Mouse (Mus musculus) mammary gland, adult 2 months (tissue): ENCODE measurements around the gene Uba6. TPM values are rescaled to one million over a fixed set of nuclear protein-coding genes. Genes with fewer than 3 reads are reported as not detected.

Source experiments
- polyA plus RNA-seq: library from polyadenylated mRNA; depleted of rRNA; stranded (reverse); fragments of >200 nt; gene quantifications from 2 replicates; pipeline ENCODE4 v1.2.3, GENCODE M21; 2012; ENCODE audit warnings: low replicate concordance; rRNA removed

Uba6 gene
- 0.94 and 2.9 TPM in 2 replicates for polyA plus RNA-seq

DNA sequence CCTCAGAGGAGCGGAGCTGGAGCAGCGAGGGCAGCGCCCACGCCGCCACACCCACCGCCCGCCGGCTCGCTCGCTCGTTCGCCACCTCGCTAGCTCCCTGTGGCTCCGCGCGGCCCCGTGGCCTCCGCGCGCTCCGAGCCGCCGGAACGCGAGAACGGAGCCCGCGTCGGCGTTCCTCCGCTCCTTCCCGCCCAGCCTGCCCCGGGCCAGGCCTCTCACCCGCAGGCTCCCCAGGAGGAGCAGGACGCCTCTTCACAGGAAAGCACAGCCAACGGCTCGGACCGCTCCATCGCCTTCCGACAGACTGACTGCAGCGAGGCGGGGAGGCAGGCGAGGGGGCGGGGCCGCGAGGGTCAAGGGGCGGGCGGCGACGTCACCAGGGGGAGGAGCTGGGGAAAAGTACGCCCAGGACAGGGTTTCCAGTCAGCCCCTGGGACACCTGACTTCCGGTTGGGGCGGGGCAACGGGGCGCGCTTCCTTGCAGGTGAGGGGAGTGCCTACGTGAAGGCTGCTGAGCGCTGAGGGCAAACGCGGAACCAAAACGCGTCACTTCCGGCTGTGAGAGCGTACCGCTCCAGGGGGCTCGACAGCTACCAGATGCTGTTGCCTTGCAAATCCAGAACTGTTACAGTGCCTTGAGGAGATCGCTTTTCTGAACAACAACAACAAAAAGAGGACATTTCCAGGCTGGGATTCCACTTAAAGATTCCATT, at the start of gene Uba6:
Uba6 (minus strand) TSS at position 355 of the 713 bp plus-strand sequence.

GRCm38 (mm10) chr5:86197801-86198200, 25.2 kb upstream of the Uba6 start, which contains the start of gene Gnrhr:
TSS of gene Gnrhr (minus strand) at chr5:86197901.

GRCm38 (mm10) chr5:86071538-86071937, 101.1 kb downstream of the Uba6 start, which contains the start of gene Stap1:
TSS of gene Stap1 (plus strand) at chr5:86071746.

DNA sequence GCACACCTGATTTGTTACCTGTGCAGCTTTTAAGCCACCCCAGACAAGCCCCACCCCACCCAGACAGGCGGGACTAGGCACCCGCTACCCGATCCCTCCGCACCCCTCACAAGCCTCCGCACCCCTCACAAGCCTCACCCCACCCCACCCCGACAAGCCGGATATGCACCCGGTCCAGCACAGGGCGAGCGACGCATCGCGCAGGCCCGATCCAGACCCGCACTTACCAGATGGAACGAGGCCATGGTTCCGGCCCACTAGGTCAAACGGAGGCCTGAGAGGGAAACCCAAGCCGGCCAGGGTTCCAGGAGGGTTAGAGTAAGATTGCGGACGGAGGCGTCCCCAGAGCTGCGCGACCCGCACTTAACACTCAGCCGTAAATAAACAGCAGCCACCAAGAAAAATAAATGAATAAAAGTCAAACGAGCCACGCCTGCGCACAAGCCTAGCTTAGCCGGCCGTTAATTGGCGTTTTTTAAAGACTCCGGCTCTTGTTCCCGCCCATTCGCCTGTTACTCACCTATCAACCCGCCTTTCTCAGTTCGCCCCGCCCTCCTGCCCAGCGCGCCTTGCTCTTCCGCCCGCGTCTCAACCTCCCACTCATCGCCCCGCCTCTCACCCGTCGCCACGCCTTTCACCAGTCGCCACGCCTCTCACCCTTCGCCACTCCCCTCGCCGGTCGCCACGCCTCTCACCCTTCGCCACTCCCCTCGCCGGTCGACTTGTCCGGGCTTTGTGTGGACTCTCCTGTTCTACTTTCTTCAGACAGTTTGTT, 107.3 kb downstream of the Uba6 start, which contains the start of gene Cenpc1:
Cenpc1 (minus strand) TSS at position 483 of the 775 bp plus-strand sequence.

Other genes starting within 250 kb of the Uba6 start
- gene Cenpc1, start 107.2 kb downstream of the Uba6 start, polyA plus RNA-seq, result 2.5 and 3.0 TPM in 2 replicates
- 2.7 and 6.0 TPM in 2 replicates for gene Stap1, start 101.1 kb downstream of the Uba6 start, polyA plus RNA-seq
- not detected in 2 replicates for gene Gnrhr, start 25.1 kb upstream of the Uba6 start, polyA plus RNA-seq
- not detected in 2 replicates for gene Tmprss11c, start 116.5 kb upstream of the Uba6 start, polyA plus RNA-seq
- 0.08 and 0.11 TPM in 2 replicates for gene Tmprss11d, start 200.6 kb upstream of the Uba6 start, polyA plus RNA-seq